Mouse (Mus musculus): ENCODE data around the gene Snrk. TPM values are rescaled to one million over a fixed set of nuclear protein-coding genes. Genes with fewer than 3 reads are reported as not detected.
A peak's percentile ranks its signal among the peaks of the same experiment; 100 is the strongest.

The Snrk gene
- total RNA-seq, 1 experiment from 2014 or later: 72.7 TPM

- ATAC-seq (replicated peaks; ENCODE audit: insufficient number of reproducible peaks, low FRiP score, low TSS enrichment, poor library complexity, severe bottlenecking): no peak
Measured at GRCm38 (mm10) chr9:122103550-122104284, 13.3 kb upstream of the Snrk start.

- no peak for ATAC-seq (replicated peaks; ENCODE audit: insufficient number of reproducible peaks, low FRiP score, low TSS enrichment, poor library complexity, severe bottlenecking)
Measured at GRCm38 (mm10) chr9:122104285-122104829, 12.7 kb upstream of the Snrk start.

- no peak for ATAC-seq (replicated peaks; ENCODE audit: insufficient number of reproducible peaks, low FRiP score, low TSS enrichment, poor library complexity, severe bottlenecking)
Measured at GRCm38 (mm10) chr9:122107701-122108375, 9.2 kb upstream of the Snrk start.

GRCm38 (mm10) chr9:122109553-122110225, 7.4 kb upstream of the Snrk start:
- no peak for ATAC-seq (replicated peaks; ENCODE audit: insufficient number of reproducible peaks, low FRiP score, low TSS enrichment, poor library complexity, severe bottlenecking)

- no peak for ATAC-seq (replicated peaks; ENCODE audit: insufficient number of reproducible peaks, low FRiP score, low TSS enrichment, poor library complexity, severe bottlenecking)
Measured at GRCm38 (mm10) chr9:122110508-122110907, 6.6 kb upstream of the Snrk start.

- no peak for ATAC-seq (replicated peaks; ENCODE audit: insufficient number of reproducible peaks, low FRiP score, low TSS enrichment, poor library complexity, severe bottlenecking)
Measured at GRCm38 (mm10) chr9:122110921-122111320, 6.1 kb upstream of the Snrk start.

- peak; percentile 48 for ATAC-seq (replicated peaks; ENCODE audit: insufficient number of reproducible peaks, low FRiP score, low TSS enrichment, poor library complexity, severe bottlenecking)
Measured at GRCm38 (mm10) chr9:122115552-122115951, 1.5 kb upstream of the Snrk start.

GRCm38 (mm10) chr9:122116359-122116758, 707 bp upstream of the Snrk start:
- ATAC-seq (replicated peaks; ENCODE audit: insufficient number of reproducible peaks, low FRiP score, low TSS enrichment, poor library complexity, severe bottlenecking): no peak

- ATAC-seq (replicated peaks; ENCODE audit: insufficient number of reproducible peaks, low FRiP score, low TSS enrichment, poor library complexity, severe bottlenecking): no peak
Measured at GRCm38 (mm10) chr9:122117692-122118529, 845 bp downstream of the Snrk start.

- no peak for ATAC-seq (replicated peaks; ENCODE audit: insufficient number of reproducible peaks, low FRiP score, low TSS enrichment, poor library complexity, severe bottlenecking)
Measured at GRCm38 (mm10) chr9:122120089-122120488, 3.0 kb downstream of the Snrk start.

GRCm38 (mm10) chr9:122122113-122122512, 5.0 kb downstream of the Snrk start:
- ATAC-seq (replicated peaks; ENCODE audit: insufficient number of reproducible peaks, low FRiP score, low TSS enrichment, poor library complexity, severe bottlenecking): peak; percentile 83

GRCm38 (mm10) chr9:122123181-122123580, 6.1 kb downstream of the Snrk start:
- ATAC-seq (replicated peaks; ENCODE audit: insufficient number of reproducible peaks, low FRiP score, low TSS enrichment, poor library complexity, severe bottlenecking): no peak

GRCm38 (mm10) chr9:122125723-122126290, 8.7 kb downstream of the Snrk start:
- no peak for ATAC-seq (replicated peaks; ENCODE audit: insufficient number of reproducible peaks, low FRiP score, low TSS enrichment, poor library complexity, severe bottlenecking)

GRCm38 (mm10) chr9:122126790-122127189, 9.7 kb downstream of the Snrk start:
- ATAC-seq (replicated peaks; ENCODE audit: insufficient number of reproducible peaks, low FRiP score, low TSS enrichment, poor library complexity, severe bottlenecking): no peak

GRCm38 (mm10) chr9:122127271-122127785, 10.3 kb downstream of the Snrk start:
- ATAC-seq (replicated peaks; ENCODE audit: insufficient number of reproducible peaks, low FRiP score, low TSS enrichment, poor library complexity, severe bottlenecking): no peak

GRCm38 (mm10) chr9:122128686-122129085, 11.6 kb downstream of the Snrk start:
- ATAC-seq (replicated peaks; ENCODE audit: insufficient number of reproducible peaks, low FRiP score, low TSS enrichment, poor library complexity, severe bottlenecking): peak; percentile 87

- no peak for ATAC-seq (replicated peaks; ENCODE audit: insufficient number of reproducible peaks, low FRiP score, low TSS enrichment, poor library complexity, severe bottlenecking)
Measured at GRCm38 (mm10) chr9:122130666-122131065, 13.6 kb downstream of the Snrk start.

GRCm38 (mm10) chr9:122132145-122132544, 15.1 kb downstream of the Snrk start:
- ATAC-seq (replicated peaks; ENCODE audit: insufficient number of reproducible peaks, low FRiP score, low TSS enrichment, poor library complexity, severe bottlenecking): no peak

Data from monocyte, adult 5-6 weeks (primary cell).